Mouse (Mus musculus): ENCODE measurements at regions not wholly inside any gene's neighbourhood (a gene's known extent, or its start where the extent isn't known, plus 50 kb on each side); places are given as distances from the start of the nearest gene placed in this dataset.

- peak; percentile 5 for DNase-seq
Observed at GRCm38 (mm10) chr1:31337087-31337486, 114.4 kb downstream of the Pih1d3 start.

- DNase-seq, result no peak
Observed at GRCm38 (mm10) chr1:31363971-31364370, 141.3 kb downstream of the Pih1d3 start.

- no peak for DNase-seq
Observed at GRCm38 (mm10) chr1:31377324-31377723, 154.7 kb downstream of the Pih1d3 start.

- DNase-seq, result no peak
Observed at GRCm38 (mm10) chr1:31379032-31379431, 156.4 kb downstream of the Pih1d3 start.

GRCm38 (mm10) chr1:31380312-31380711 is 157.7 kb downstream of the Pih1d3 start:
- no peak for DNase-seq

GRCm38 (mm10) chr1:31382192-31382591 is 159.6 kb downstream of the Pih1d3 start:
- DNase-seq, result no peak
